Mouse (Mus musculus) midbrain, postnatal 0 days (tissue): Measurements from ENCODE around the gene Ubtd1. TPM values are rescaled to one million over a fixed set of nuclear protein-coding genes. Genes with fewer than 3 reads are reported as not detected.
A peak's percentile ranks its signal among the peaks of the same experiment; 100 is the strongest.

ENCODE experiments used
- ATAC-seq: fragments of 200-750 bp; cut with Nextera tagmentation; 2 replicates; pipeline ENCODE4 v1.8.0; 2017; ENCODE audit warnings: moderate number of reproducible peaks, mild to moderate bottlenecking, moderate TSS enrichment, moderate library complexity; ENCODE audit not compliant: low FRiP score
- DNase-seq: peaks from one replicate; pipeline ENCODE4 v3.0.0-alpha.2; 2015; ENCODE audit warnings: low spot score
- H3K27ac ChIP-seq: fragments of 300-500 bp; sonication (generic); 2 replicates; pipeline ENCODE4 v1.5.1; 2014; ENCODE audit warnings: low read depth, mild to moderate bottlenecking, low read length, mixed read lengths
- H3K27me3 ChIP-seq: fragments of 300-500 bp; sonication (generic); 2 replicates; pipeline ENCODE4 v1.6.1; 2014; ENCODE audit warnings: low read length, control low read depth, mixed read lengths; ENCODE audit not compliant: insufficient read depth
- H3K36me3 ChIP-seq: fragments of 300-500 bp; sonication (generic); 2 replicates; pipeline ENCODE4 v1.6.1; 2014; ENCODE audit warnings: low read length, control low read depth, mixed read lengths; ENCODE audit not compliant: insufficient read depth
- H3K4me1 ChIP-seq: fragments of 300-500 bp; sonication (generic); 2 replicates; pipeline ENCODE4 v1.6.1; 2014; ENCODE audit warnings: mild to moderate bottlenecking, control low read depth, antibody characterized with exemption, low read length, mixed read lengths; ENCODE audit not compliant: insufficient read depth
- H3K4me2 ChIP-seq: fragments of 300-500 bp; sonication (generic); 2 replicates; pipeline ENCODE4 v1.6.1; 2014; ENCODE audit warnings: low read depth, mild to moderate bottlenecking, low read length, mixed read lengths; ENCODE audit not compliant: poor library complexity, severe bottlenecking
- H3K4me3 ChIP-seq: fragments of 300-500 bp; sonication (generic); 2 replicates; pipeline ENCODE4 v1.5.1; 2014; ENCODE audit warnings: low read depth, mild to moderate bottlenecking, low read length, moderate library complexity
- H3K9ac ChIP-seq: fragments of 300-500 bp; sonication (generic); replicated peaks from 2 replicates; pipeline ENCODE4 v1.6.1; 2014; ENCODE audit warnings: mild to moderate bottlenecking, low read length, moderate library complexity, mixed read lengths; ENCODE audit not compliant: poor library complexity, severe bottlenecking
- H3K9me3 ChIP-seq: fragments of 300-500 bp; sonication (generic); 2 replicates; pipeline ENCODE4 v1.6.1; 2016; ENCODE audit warnings: low read length, control low read depth
- CTCF ChIP-seq: IDR thresholded peaks from 2 replicates; pipeline ENCODE4 v1.5.1; 2016; ENCODE audit warnings: antibody characterized with exemption, mild to moderate bottlenecking
- WGBS: fragments of 180-500 bp; shearing (Covaris S2); extraction: QIAGEN DNeasy Blood & Tissue Kit; methylation state at CpG from one replicate; pipeline ENCODE4 v1.1.7; 2014; 5-methylcytosine and 5-hydroxymethylcytosine counted together
- polyA plus RNA-seq: library from polyadenylated mRNA; unstranded; fragments of >200 nt; fragmentation: Nextera tagmentation; extraction: Ambion mirVana; gene quantifications from 2 replicates; pipeline ENCODE4 v1.2.1, GENCODE M21; 2015
- total RNA-seq: library from RNA; depleted of rRNA; stranded (reverse); fragments of >200 nt; gene quantifications from 2 replicates; pipeline ENCODE4 v1.2.3, GENCODE M21; 2014

The Ubtd1 gene
- total and polyA plus RNA-seq, 2 experiments from 2014 or later, result 12.2 to 17.5 TPM

DNA sequence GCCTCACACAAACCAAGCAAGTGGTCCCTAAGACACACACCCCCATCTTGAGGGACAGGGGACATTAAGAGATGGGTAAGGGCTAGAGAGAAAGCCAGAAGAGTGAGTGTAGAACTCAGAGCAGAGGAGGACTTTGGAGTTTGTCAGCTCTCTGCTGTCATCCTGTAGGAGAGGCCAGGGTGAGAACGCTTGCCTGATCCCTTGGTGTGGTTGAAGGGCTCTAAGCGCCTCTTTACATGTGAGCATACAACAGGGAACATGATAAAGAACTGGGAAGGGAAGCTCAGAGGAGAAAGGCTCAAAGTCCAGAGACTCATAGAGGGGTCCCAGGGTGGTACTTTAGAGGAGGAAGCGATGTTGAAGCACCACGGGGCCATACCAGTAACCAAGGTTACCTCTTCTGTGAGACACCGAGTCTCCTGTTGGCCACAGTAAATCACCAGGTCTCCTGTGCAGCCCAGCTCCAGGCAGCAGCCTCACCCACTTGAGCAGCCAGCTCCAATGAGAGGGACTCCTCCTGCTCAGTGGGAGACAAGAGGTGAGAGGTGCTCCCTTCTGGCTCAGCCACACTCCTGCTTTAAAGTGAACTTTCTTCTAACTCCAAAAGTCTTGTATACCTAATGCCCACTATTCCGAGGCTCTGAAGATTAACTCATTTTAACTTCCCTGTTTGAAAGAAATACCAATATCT is 75.3 kb downstream of the Ubtd1 start:
- 83% methylated on average over 6 of the region's 6 CpGs for WGBS
- Histone ChIP-seq H3K36me3 (no peaks in the 10 kb centered on the region), H3K4me3 (no peak overlapping the region), H3K9me3 (no peaks in the 10 kb centered on the region), H3K27me3 (no peaks in the 10 kb centered on the region), H3K4me1 (no peaks in the 10 kb centered on the region), H3K4me2 (no peak overlapping the region), H3K27ac (no peak overlapping the region), H3K9ac (no peak overlapping the region)
- no peak for TF ChIP-seq CTCF
- no peak for DNase-seq
- no peak for ATAC-seq

- DNase-seq, result no peak
- H3K27ac ChIP-seq, result no peak overlapping the region
- 63% methylated on average over 7 of the region's 7 CpGs for WGBS
- no peak overlapping the region for H3K9ac ChIP-seq
- no peak for TF ChIP-seq CTCF
- no peaks in the 10 kb centered on the region for H3K36me3 ChIP-seq
- no peak for ATAC-seq
- H3K4me3 ChIP-seq, result no peak overlapping the region
- no peaks in the 10 kb centered on the region for H3K27me3 ChIP-seq
- H3K4me2 ChIP-seq, result no peak overlapping the region
- no peaks in the 10 kb centered on the region for H3K9me3 ChIP-seq
- H3K4me1 ChIP-seq, result no peaks in the 10 kb centered on the region
These were observed 76.9 kb downstream of the Ubtd1 start for GRCm38 (mm10) chr19:42058426-42058825.

DNA sequence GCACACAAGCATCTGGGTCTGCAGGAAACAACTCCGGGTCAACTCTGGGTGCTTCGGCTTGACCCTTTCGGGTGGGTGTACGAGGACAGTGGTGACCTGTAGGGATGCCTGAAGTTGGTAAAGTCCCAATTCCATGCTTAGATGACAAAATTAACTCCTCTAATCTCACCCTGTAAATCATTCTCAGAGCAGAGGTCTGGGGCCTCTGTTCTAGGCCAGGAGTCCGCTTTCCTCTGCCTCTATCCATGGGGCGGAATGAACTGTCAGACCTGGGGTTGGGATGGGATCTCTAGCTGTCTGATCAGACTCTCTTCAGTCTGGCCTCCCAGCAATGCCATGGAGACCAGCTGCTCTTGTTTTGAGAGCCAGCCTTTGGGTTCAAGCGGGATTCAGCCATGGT is 79.9 kb downstream of the Ubtd1 start:
- H3K36me3 ChIP-seq, result no peaks in the 10 kb centered on the region
- ATAC-seq, result no peak
- H3K27me3 ChIP-seq, result no peaks in the 10 kb centered on the region
- no peaks in the 10 kb centered on the region for H3K9me3 ChIP-seq
- no peak overlapping the region for H3K27ac ChIP-seq
- no peaks in the 10 kb centered on the region for H3K4me1 ChIP-seq
- WGBS, result 92% methylated on average over 7 of the region's 7 CpGs
- no peak for TF ChIP-seq CTCF
- no peak overlapping the region for H3K4me3 ChIP-seq
- no peak overlapping the region for H3K9ac ChIP-seq
- no peak for DNase-seq
- H3K4me2 ChIP-seq, result no peak overlapping the region

DNA sequence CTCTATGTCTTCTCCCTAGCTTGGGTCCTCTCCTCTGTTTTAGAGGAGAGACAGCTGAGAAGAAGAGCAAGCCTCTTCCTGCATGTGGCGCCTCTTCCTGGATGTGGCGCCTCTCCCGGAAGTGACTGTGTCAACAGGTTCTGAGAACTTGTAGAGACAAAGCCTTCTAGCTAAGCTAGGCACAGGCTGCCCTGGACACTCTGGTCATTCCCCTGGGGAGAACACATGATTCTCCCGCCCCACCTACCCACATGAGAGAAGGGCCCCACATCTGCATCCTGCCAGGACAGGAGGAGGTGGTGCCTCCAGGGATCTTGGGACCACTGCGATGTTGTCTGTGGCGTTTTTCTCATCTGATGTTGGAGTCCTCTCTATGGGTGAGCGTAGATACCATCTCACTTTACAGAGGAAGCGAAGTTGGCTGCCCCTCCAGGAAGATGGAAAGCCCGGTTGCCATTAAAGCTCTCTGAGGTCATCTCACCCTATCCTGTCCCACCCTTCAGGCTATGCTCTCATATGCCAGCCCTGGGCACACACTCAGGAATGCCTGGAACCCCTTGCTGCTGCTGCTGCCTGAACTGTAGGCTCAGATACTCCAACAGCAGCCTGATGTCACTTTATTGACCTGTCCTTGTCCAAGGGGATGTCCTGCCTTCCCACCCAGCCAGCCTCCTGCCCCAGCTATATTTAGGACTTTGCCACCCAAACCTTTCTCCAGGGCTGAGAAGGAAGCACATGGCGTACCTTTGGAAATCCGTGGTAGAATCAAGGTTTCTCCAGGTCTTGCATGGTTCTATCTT is 87.1 kb downstream of the Ubtd1 start:
- Histone ChIP-seq H3K27me3 (no peaks in the 10 kb centered on the region), H3K9me3 (no peaks in the 10 kb centered on the region), H3K9ac (no peak overlapping the region), H3K4me3 (no peak overlapping the region), H3K36me3 (no peaks in the 10 kb centered on the region; the same call in 1 of the 2 replicates), H3K4me1 (0 out of 2 replicates have a peak, but pooled peaks cover 2% of the 10 kb centered on the region), H3K4me2 (peak overlapping the region; percentile 7; the same call in 1 of the 2 replicates), H3K27ac (no peak overlapping the region)
- no peak for TF ChIP-seq CTCF
- no peak for ATAC-seq
- DNase-seq, result no peak
- 85% methylated on average over 11 of the region's 11 CpGs for WGBS

GRCm38 (mm10) chr19:42069241-42069525 is 87.6 kb downstream of the Ubtd1 start:
- H3K27ac ChIP-seq, result no peak overlapping the region
- DNase-seq (peak; percentile 72), ATAC-seq (no peak)
- no peak overlapping the region for H3K4me3 ChIP-seq
- 0 out of 2 replicates have a peak, but pooled peaks cover 2% of the 10 kb centered on the region for H3K4me1 ChIP-seq
- H3K9ac ChIP-seq, result no peak overlapping the region
- peak; percentile 81 for TF ChIP-seq CTCF
- H3K36me3 ChIP-seq, result peaks cover 4% of the 10 kb centered on the region; the same call in 1 of the 2 replicates
- H3K4me2 ChIP-seq, result no peak overlapping the region
- no peaks in the 10 kb centered on the region for H3K9me3 ChIP-seq
- no peaks in the 10 kb centered on the region for H3K27me3 ChIP-seq
- WGBS, result 36% methylated on average over 6 of the region's 6 CpGs

DNA sequence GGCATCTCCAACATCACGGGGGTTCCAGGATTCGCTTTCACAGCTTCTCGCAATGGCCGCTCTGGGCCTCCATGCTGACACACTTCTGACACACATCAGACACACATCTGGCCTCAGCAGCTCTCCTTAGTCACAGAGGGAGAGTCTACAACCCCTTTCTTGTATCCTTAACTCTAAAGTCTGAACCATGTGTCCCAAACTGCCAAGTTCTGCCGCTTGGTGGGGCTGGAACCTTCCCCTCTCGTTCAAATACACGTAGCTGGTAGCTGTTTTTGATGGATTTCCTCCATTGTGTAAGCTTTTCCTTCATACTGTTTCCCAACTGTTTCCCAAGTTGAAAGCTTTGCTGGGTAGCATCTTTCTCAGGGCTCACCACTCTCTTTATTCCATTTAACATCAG is 89.7 kb downstream of the Ubtd1 start:
- 0 out of 2 replicates have a peak, but pooled peaks cover 2% of the 10 kb centered on the region for H3K4me1 ChIP-seq
- H3K27me3 ChIP-seq, result no peaks in the 10 kb centered on the region
- no peaks in the 10 kb centered on the region for H3K9me3 ChIP-seq
- no peak overlapping the region for H3K9ac ChIP-seq
- no peak for DNase-seq
- H3K27ac ChIP-seq, result no peak overlapping the region
- ATAC-seq, result no peak
- WGBS, result 76% methylated on average over 7 of the region's 7 CpGs
- H3K36me3 ChIP-seq, result peaks cover 20% of the 10 kb centered on the region
- H3K4me2 ChIP-seq, result no peak overlapping the region
- TF ChIP-seq CTCF, result peak; percentile 44
- H3K4me3 ChIP-seq, result no peak overlapping the region
